Mouse (Mus musculus) lung, postnatal 0 days (tissue): Measurements from ENCODE around the gene Rgs7.

ENCODE experiments used
- CTCF ChIP-seq: IDR thresholded peaks from 2 replicates; pipeline ENCODE4 v1.5.1; 2016; ENCODE audit warnings: antibody characterized with exemption, mild to moderate bottlenecking
- EP300 ChIP-seq: IDR thresholded peaks from 2 replicates; pipeline ENCODE4 v1.6.1; 2016; ENCODE audit warnings: antibody characterized with exemption, mild to moderate bottlenecking, control low read depth

- TF ChIP-seq CTCF (no peak), EP300 (no peak)
These were observed 169.5 kb downstream of the Rgs7 start for GRCm38 (mm10) chr1:175322781-175323180.
